Mouse (Mus musculus) spleen, adult 2 months (tissue): ENCODE data around the gene Sorbs2. TPM values are rescaled to one million over a fixed set of nuclear protein-coding genes. Genes with fewer than 3 reads are reported as not detected.

Experiments used
- DNase-seq, 2 experiments: peaks; one replicate each; pipeline versions ENCODE4 v3.0.0 to v3.0.0-alpha.2; 2012 to 2021; ENCODE audit warnings: low spot score in 2 of 2, low read depth in 1 of 2
- H3K27ac ChIP-seq: fragments of 200-500 bp; 2 replicates; pipeline ENCODE4 v1.5.1; 2012; ENCODE audit warnings: low read length, inconsistent platforms; ENCODE audit not compliant: insufficient read depth
- H3K27me3 ChIP-seq: fragments of 200-500 bp; 2 replicates; pipeline ENCODE4 v1.6.1; 2012; ENCODE audit warnings: mild to moderate bottlenecking, moderate library complexity, low read length, inconsistent platforms; ENCODE audit not compliant: control insufficient read depth, insufficient read depth
- H3K36me3 ChIP-seq: fragments of 200-500 bp; 2 replicates; pipeline ENCODE4 v1.6.1; 2012; ENCODE audit warnings: mild to moderate bottlenecking, low read length, inconsistent platforms; ENCODE audit not compliant: control insufficient read depth, insufficient read depth
- H3K4me1 ChIP-seq: fragments of 200-500 bp; 2 replicates; pipeline ENCODE4 v1.6.1; 2011; ENCODE audit warnings: inconsistent platforms; ENCODE audit not compliant: control insufficient read depth, insufficient read depth, insufficient read length
- H3K4me3 ChIP-seq: fragments of 200-500 bp; 2 replicates; pipeline ENCODE4 v1.5.1; 2011; ENCODE audit warnings: mild to moderate bottlenecking, inconsistent platforms; ENCODE audit not compliant: insufficient read depth, insufficient read length; ENCODE audit errors: extremely low read depth
- CTCF ChIP-seq: fragments of 200-500 bp; IDR thresholded peaks from 2 replicates; pipeline ENCODE4 v1.5.1; 2011; ENCODE audit warnings: mild to moderate bottlenecking, inconsistent platforms; ENCODE audit not compliant: insufficient read depth, insufficient read length, insufficient replicate concordance; ENCODE audit errors: extremely low read depth
- POLR2A ChIP-seq: fragments of 200-500 bp; IDR thresholded peaks from 2 replicates; pipeline ENCODE4 v1.6.1; 2011; ENCODE audit warnings: low read depth, low read length, inconsistent platforms
- WGBS: fragments of 180-500 bp; shearing (Covaris S2); methylation state at CpG from one replicate; pipeline ENCODE4 v1.1.7; 2018; 5-methylcytosine and 5-hydroxymethylcytosine counted together
- polyA plus RNA-seq: library from polyadenylated mRNA; depleted of rRNA; stranded (reverse); fragments of >200 nt; gene quantifications from 2 replicates; pipeline ENCODE4 v1.2.3, GENCODE M21; 2012

Sorbs2 gene
- polyA plus RNA-seq, 1 experiment, result 25.4 TPM

DNA sequence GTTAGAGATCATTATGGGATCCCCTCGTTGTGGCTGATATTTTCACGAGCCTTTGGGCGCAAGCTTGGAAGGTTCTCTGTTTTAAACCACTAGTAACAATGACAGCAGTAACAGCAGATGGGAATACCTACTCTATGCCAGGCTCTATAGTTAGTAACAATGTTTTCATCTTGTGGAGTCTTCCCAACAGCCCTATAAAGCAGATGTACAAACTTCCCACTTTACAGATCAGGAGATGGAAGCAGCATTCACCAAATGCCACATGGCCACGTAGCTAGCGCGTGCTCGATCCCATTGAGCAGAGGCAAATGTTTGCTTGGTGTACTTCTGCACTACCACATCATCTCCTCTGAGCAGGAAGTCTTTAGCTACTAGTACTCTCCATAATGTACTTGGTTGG lies 269.4 kb downstream of the Sorbs2 start:
- H3K4me1 ChIP-seq, result no peaks in the 10 kb centered on the region

DNA sequence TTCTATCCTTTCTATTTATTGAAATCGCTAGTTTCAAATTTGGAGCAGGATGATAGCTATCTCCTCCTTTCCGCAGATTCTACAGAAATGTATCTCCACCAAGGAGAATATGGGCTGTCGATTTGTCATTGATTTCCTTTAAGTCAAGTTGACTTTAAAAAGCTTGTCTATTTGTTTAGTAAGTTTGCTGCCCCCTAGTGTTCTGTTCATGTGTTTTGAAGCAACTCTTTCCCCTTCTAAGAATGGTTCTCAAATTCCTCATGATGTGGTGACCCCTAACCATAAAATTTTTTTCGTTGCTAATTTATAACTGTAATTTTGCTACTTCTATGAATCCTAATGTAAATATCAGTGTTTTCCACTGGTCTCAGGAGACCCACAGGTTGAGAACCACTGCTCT lies 273.0 kb downstream of the Sorbs2 start:
- Histone ChIP-seq H3K36me3 (no peaks in the 10 kb centered on the region), H3K27me3 (no peaks in the 10 kb centered on the region), H3K27ac (no peak overlapping the region), H3K4me1 (no peaks in the 10 kb centered on the region), H3K4me3 (no peak overlapping the region)
- 45% methylated on average over 4 of the region's 4 CpGs for WGBS
- TF ChIP-seq CTCF, result no peak
- no peak for TF ChIP-seq POLR2A
- DNase-seq, result no peak

More for the DNA sequence above, 269.4 kb downstream of the Sorbs2 start:
- TF ChIP-seq CTCF (no peak), POLR2A (no peak)
- Histone ChIP-seq H3K27ac (no peak overlapping the region), H3K4me3 (no peak overlapping the region), H3K27me3 (no peaks in the 10 kb centered on the region), H3K36me3 (no peaks in the 10 kb centered on the region)
- 94% methylated on average over 7 of the region's 7 CpGs for WGBS
- no peak for DNase-seq

DNA sequence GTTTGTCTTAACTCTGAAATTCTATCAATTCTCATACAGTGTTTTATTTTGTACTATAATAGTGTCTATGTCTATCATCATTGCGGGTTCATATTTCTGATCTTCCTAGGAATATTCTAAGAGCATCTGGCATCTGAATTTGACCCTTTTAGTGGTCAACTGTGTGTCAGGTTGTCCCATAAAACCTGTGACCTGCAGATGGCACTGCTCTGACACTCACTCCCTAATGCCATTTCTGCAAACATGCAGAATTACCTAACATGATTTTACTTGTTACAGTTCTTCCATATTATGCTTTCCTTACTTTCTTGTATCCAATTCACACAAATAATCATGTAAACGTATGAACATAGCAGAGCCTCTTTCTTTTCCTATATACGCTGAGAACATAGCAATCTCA lies 281.0 kb downstream of the Sorbs2 start:
- H3K4me3 ChIP-seq, result no peak overlapping the region
- H3K4me1 ChIP-seq, result no peaks in the 10 kb centered on the region
- H3K27ac ChIP-seq, result no peak overlapping the region
- no peak for DNase-seq
- TF ChIP-seq POLR2A (no peak), CTCF (no peak)
- 83% methylated on average over 3 of the region's 3 CpGs for WGBS
- no peaks in the 10 kb centered on the region for H3K27me3 ChIP-seq
- no peaks in the 10 kb centered on the region for H3K36me3 ChIP-seq

DNA sequence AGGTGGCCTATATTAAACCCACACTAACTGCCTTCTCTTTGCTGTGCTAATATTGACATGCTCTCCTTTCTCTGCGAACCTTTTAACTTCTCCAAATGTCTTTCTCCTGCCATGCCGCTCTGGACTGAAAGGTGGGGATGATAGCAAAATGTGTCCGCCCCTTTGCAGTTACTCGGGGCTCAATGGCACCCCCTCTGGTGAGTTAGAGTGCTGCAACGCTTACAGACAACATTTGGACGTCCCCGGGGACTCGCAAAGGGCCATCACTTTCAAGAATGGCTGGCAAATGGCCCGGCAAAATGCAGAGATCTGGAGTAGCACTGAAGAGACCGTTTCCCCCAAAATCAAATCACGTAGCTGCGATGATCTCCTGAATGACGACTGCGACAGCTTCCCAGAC lies 287.3 kb downstream of the Sorbs2 start:
- WGBS, result 88% methylated on average over 14 of the region's 14 CpGs
- Histone ChIP-seq H3K36me3 (no peaks in the 10 kb centered on the region), H3K27me3 (no peaks in the 10 kb centered on the region), H3K27ac (no peak overlapping the region), H3K4me1 (no peaks in the 10 kb centered on the region), H3K4me3 (no peak overlapping the region)
- TF ChIP-seq CTCF (no peak), POLR2A (no peak)
- no peak for DNase-seq

DNA sequence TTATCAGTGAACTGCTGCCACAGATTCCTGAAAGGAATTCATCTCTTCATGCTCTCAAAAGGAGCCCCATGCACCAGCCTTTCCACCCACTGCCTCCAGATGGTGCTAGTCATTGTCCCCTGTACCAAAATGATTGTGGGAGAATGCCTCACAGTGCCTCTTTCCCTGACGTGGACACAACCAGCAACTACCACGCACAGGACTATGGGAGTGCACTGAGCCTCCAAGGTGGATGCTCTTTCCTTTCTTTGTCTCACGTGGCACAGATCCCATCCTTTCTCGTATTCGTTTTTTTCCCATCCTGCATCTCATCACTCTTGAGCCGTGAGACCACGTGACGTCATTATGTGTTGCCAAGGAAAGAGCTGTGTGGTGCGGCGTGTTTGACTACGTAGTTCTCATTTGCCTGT lies 288.7 kb downstream of the Sorbs2 start:
- H3K4me3 ChIP-seq, result no peak overlapping the region
- WGBS, result 70% methylated on average over 11 of the region's 11 CpGs
- H3K27me3 ChIP-seq, result no peaks in the 10 kb centered on the region
- no peaks in the 10 kb centered on the region for H3K4me1 ChIP-seq
- H3K27ac ChIP-seq, result no peak overlapping the region
- no peaks in the 10 kb centered on the region for H3K36me3 ChIP-seq
- no peak for TF ChIP-seq POLR2A
- TF ChIP-seq CTCF, result no peak
- no peak for DNase-seq

DNA sequence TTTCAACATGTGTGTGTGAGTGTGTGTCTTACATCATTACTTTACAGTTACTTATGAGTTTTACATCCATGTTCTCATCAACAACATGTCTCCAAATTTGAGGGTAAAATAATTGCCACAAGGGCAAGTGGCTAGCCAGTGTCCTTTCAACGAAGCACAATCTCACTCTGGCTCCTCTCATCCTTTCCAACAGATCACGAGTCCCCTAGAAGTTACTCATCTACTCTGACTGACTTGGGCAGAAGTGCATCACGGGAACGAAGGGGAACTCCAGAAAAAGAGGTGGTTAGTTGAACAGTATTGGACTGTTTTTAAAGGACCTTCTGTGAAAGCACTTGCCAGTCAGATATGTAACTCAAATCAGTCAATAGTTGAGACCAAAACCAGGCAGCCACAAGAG lies 291.9 kb downstream of the Sorbs2 start:
- Histone ChIP-seq H3K4me1 (no peaks in the 10 kb centered on the region), H3K27me3 (no peaks in the 10 kb centered on the region), H3K4me3 (no peak overlapping the region), H3K27ac (no peak overlapping the region), H3K36me3 (no peaks in the 10 kb centered on the region)
- 79% methylated on average over 4 of the region's 4 CpGs for WGBS
- no peak for DNase-seq
- TF ChIP-seq POLR2A (no peak), CTCF (no peak)

DNA sequence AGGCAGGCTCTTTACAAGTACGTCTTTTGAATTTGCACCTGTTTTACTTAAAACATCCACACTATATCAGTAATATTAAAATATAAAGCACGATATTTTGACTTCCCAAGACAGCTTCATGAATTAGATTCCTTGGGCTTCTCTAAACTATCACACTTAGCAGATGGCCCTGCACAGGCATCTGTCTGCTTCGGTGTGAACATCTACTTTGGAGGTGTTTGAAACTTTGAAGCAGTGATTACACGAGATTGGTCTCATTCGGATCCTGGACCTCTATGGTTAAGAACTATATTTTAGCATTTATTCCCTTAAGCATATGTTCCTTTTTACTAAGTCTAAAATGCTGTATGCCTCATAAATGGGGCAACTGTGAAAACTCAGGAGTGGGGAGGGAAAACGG lies 301.0 kb downstream of the Sorbs2 start:
- H3K27me3 ChIP-seq, result no peaks in the 10 kb centered on the region
- H3K4me3 ChIP-seq, result no peak overlapping the region
- 92% methylated on average over 6 of the region's 6 CpGs for WGBS
- TF ChIP-seq CTCF (no peak), POLR2A (no peak)
- no peaks in the 10 kb centered on the region for H3K36me3 ChIP-seq
- DNase-seq, result no peak
- no peak overlapping the region for H3K27ac ChIP-seq
- no peaks in the 10 kb centered on the region for H3K4me1 ChIP-seq
